Mouse (Mus musculus): ENCODE data around the gene Plekha1. TPM values are rescaled to one million over a fixed set of nuclear protein-coding genes. Genes with fewer than 3 reads are reported as not detected.

Gene Plekha1
- polyA plus RNA-seq, 1 experiment from 2014 or later, result 34.8 TPM

DNA sequence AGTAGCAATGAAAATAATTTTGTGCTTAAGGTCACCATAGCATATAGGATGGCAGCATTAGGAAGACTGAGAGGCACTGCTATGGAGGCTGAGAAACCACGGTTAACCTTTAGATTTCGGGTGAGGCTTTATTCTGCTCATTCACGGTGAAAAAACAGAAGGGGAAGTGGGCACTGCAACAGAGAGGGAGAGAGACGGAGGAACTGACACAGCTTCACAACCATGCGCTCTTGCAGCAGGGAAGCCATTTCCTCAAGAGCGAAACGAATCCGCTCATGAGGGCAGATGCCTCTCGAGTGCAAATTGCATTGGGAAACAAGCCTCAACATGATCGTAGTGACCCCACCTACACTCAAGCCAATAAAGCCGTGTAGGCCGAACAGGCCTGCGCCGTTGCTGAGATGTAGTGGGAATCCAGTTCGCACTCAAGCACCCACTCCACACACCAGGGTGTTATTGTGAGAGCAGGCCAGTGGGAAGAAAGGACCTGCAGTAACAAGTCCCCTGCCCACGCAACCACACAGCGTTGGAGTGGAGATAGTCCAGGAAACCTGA, 18.3 kb upstream of the Plekha1 start:
- ATAC-seq (replicated peaks; ENCODE audit: low FRiP score, low TSS enrichment, low read depth), result no peak
- Histone ChIP-seq H3K9me3 (ENCODE audit: control insufficient read depth, low read length) (no peaks in the 10 kb centered on the region), H3K4me3 (ENCODE audit: low read depth, low read length) (no peak overlapping the region), H3K36me3 (ENCODE audit: control insufficient read depth, insufficient read depth, low read length) (no peaks in the 10 kb centered on the region), H3K4me2 (ENCODE audit: low read length) (no peak overlapping the region), H3K9ac (ENCODE audit: low read length) (no peak overlapping the region), H3K27ac (ENCODE audit: low read depth) (no peak overlapping the region), H3K27me3 (replicated peaks; ENCODE audit: control insufficient read depth, insufficient read depth, low read length) (no peaks in the 10 kb centered on the region), H3K4me1 (replicated peaks; ENCODE audit: control insufficient read depth, insufficient read depth, low read length) (no peaks in the 10 kb centered on the region)
- no peak for DNase-seq (ENCODE audit: low spot score)
- WGBS, result 88% methylated on average over 17 of the region's 17 CpGs

DNA sequence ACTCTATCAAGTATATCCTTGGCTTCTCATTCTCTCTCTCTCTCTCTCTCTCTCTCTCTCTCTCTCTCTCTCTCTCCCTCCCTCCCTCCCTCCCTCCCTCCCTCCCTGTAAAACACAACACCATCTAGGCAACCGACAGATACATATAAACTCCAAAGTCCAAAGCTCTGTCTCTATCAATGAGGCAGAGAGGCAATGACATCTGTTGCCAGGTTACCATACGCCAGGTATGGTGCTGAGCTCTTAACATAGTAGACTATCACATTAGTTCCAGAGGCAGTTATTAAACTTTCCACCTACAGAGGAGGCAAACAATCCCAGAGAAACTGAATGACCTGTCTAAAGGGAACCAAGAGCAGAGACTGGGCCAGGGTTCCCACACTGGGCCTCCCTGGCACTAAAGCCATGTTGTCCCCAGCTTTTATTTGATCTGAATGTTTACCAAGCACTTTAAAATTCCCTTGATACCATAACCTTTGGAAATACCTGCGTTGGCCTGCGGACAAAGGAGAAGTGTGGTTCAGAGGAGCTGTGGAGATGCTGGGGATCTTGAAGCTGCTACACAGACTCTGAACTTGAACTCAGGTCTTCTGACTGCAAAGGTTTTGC, 10.8 kb upstream of the Plekha1 start:
- Histone ChIP-seq H3K4me2 (ENCODE audit: low read length) (no peak overlapping the region), H3K9ac (ENCODE audit: low read length) (no peak overlapping the region), H3K4me1 (replicated peaks; ENCODE audit: control insufficient read depth, insufficient read depth, low read length) (no peaks in the 10 kb centered on the region), H3K4me3 (ENCODE audit: low read depth, low read length) (no peak overlapping the region), H3K27me3 (replicated peaks; ENCODE audit: control insufficient read depth, insufficient read depth, low read length) (no peaks in the 10 kb centered on the region), H3K36me3 (ENCODE audit: control insufficient read depth, insufficient read depth, low read length) (no peaks in the 10 kb centered on the region), H3K27ac (ENCODE audit: low read depth) (no peak overlapping the region), H3K9me3 (ENCODE audit: control insufficient read depth, low read length) (no peaks in the 10 kb centered on the region)
- DNase-seq (ENCODE audit: low spot score) (no peak), ATAC-seq (replicated peaks; ENCODE audit: low FRiP score, low TSS enrichment, low read depth) (no peak)
- 61% methylated on average over 4 of the region's 4 CpGs for WGBS

DNA sequence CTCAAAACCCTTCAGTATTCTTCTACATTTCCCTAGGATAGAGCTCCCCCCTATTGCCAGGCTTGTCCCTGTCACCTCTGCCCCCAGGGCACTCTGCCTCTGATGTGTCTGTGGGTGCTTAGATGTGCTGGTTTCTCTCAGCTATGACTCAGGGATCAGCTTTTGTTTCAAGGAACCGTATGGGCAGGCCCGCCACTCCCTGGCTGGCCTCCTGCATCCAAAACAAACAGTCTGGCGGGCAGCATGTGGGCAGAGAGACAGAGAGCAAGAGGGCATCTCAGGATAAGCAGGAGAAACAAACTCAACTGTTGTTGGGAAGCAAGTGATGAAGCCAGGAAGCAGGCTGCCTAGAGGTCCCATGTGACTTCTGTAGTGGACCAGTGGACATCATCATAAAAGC, 9.9 kb upstream of the Plekha1 start:
- Histone ChIP-seq H3K27ac (ENCODE audit: low read depth) (no peak overlapping the region), H3K4me1 (replicated peaks; ENCODE audit: control insufficient read depth, insufficient read depth, low read length) (no peaks in the 10 kb centered on the region), H3K9me3 (ENCODE audit: control insufficient read depth, low read length) (no peaks in the 10 kb centered on the region), H3K4me2 (ENCODE audit: low read length) (no peak overlapping the region), H3K4me3 (ENCODE audit: low read depth, low read length) (no peak overlapping the region), H3K9ac (ENCODE audit: low read length) (no peak overlapping the region), H3K27me3 (replicated peaks; ENCODE audit: control insufficient read depth, insufficient read depth, low read length) (no peaks in the 10 kb centered on the region), H3K36me3 (ENCODE audit: control insufficient read depth, insufficient read depth, low read length) (no peaks in the 10 kb centered on the region)
- ATAC-seq (replicated peaks; ENCODE audit: low FRiP score, low TSS enrichment, low read depth) (no peak), DNase-seq (ENCODE audit: low spot score) (no peak)
- WGBS, result 46% methylated on average over 3 of the region's 3 CpGs

DNA sequence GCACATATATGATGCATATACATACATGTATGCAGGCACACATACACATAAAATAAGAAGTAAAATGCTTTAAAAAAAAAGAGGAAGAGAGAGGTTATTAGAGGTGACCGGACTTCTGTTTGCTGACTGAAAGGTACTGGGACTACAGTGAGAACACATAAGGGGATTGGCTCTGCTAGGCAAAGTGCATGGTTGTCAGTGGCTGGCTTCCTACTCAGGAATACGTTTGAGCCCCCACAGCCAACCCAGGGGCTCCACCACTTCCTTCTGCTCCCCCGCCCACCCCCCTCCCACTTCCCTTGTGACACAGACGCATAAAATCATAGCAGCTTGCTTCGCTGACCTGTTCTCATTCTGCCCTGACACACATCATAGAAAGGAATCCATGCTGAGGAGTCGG, 7.6 kb upstream of the Plekha1 start:
- Histone ChIP-seq H3K4me1 (replicated peaks; ENCODE audit: control insufficient read depth, insufficient read depth, low read length) (peaks cover 8% of the 10 kb centered on the region), H3K9me3 (ENCODE audit: control insufficient read depth, low read length) (no peaks in the 10 kb centered on the region), H3K4me3 (ENCODE audit: low read depth, low read length) (no peak overlapping the region), H3K9ac (ENCODE audit: low read length) (no peak overlapping the region), H3K27ac (ENCODE audit: low read depth) (no peak overlapping the region), H3K4me2 (ENCODE audit: low read length) (no peak overlapping the region), H3K27me3 (replicated peaks; ENCODE audit: control insufficient read depth, insufficient read depth, low read length) (no peaks in the 10 kb centered on the region), H3K36me3 (ENCODE audit: control insufficient read depth, insufficient read depth, low read length) (no peaks in the 10 kb centered on the region)
- no peak for DNase-seq (ENCODE audit: low spot score)
- ATAC-seq (replicated peaks; ENCODE audit: low FRiP score, low TSS enrichment, low read depth), result no peak
- 66% methylated on average over 6 of the region's 6 CpGs for WGBS

DNA sequence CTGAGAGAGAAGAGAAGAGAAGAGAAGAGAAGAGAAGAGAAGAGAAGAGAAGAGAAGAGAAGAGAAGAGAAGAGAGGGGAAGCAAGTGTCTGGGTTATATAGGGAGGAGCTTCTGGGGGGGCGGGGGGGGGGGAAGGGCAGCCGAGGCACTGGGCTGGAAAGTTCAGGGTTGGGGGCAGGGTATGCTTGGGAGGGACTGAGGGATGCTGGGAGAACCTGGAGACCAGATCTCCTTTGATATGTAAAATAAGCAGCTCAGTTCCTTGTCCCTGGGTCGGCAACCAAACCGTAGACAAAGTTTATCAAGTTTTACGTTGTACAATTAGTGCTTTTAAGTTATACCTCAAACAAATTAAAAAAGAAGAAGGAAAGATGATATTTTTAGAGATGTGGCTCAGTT, 5.6 kb upstream of the Plekha1 start:
- peaks cover 8% of the 10 kb centered on the region for H3K4me1 ChIP-seq (replicated peaks; ENCODE audit: control insufficient read depth, insufficient read depth, low read length)
- H3K36me3 ChIP-seq (ENCODE audit: control insufficient read depth, insufficient read depth, low read length), result no peaks in the 10 kb centered on the region
- no peaks in the 10 kb centered on the region for H3K9me3 ChIP-seq (ENCODE audit: control insufficient read depth, low read length)
- no peak overlapping the region for H3K4me2 ChIP-seq (ENCODE audit: low read length)
- DNase-seq (ENCODE audit: low spot score) (no peak), ATAC-seq (replicated peaks; ENCODE audit: low FRiP score, low TSS enrichment, low read depth) (no peak)
- H3K27me3 ChIP-seq (replicated peaks; ENCODE audit: control insufficient read depth, insufficient read depth, low read length), result no peaks in the 10 kb centered on the region
- no peak overlapping the region for H3K9ac ChIP-seq (ENCODE audit: low read length)
- no peak overlapping the region for H3K27ac ChIP-seq (ENCODE audit: low read depth)
- no peak overlapping the region for H3K4me3 ChIP-seq (ENCODE audit: low read depth, low read length)
- WGBS, result 45% methylated on average over 5 of the region's 5 CpGs

DNA sequence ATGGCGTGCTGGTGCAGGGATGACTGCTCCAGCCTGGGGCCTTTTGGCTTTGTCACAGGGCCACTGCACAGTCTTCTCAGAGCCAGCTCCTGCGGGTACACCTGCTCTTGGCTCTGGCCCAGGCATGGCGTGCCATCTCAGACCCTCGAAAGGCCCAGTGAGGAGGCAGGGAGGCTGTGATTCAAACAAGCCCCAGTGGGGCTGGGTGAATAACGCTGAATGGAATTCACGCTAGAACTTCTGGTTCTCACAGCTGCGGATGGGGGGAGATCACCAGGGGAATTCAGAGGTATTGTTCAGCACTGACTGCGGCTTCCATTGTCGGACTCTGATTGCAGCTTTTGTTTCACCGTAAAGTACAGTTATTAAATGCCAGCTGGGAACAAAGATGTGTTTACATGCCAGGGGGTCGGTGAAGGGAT, 4.8 kb upstream of the Plekha1 start:
- WGBS, result 53% methylated on average over 11 of the region's 11 CpGs

DNA sequence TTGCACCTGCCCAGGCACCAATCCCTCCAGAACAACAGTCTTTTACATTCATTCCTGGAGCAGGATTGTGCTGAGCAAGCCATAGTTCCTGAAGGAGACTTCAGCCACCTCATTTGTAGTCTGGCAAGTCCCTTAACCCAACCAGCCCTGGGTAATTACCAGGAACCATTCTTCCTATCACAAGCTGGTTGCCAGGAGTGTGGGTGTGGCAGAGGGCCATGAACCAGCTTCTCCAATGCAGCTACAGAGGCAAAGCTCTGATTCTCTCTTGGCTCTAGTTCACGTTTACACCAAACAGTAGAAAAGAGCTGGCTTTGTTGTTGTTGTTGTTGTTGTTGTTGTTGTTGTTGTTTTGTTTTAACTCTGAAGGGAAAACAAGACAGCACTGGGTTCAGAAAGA, 3.1 kb upstream of the Plekha1 start:
- H3K36me3 ChIP-seq (ENCODE audit: control insufficient read depth, insufficient read depth, low read length), result no peaks in the 10 kb centered on the region
- H3K27ac ChIP-seq (ENCODE audit: low read depth), result no peak overlapping the region
- no peak for DNase-seq (ENCODE audit: low spot score)
- ATAC-seq (replicated peaks; ENCODE audit: low FRiP score, low TSS enrichment, low read depth), result no peak
- no peak overlapping the region for H3K4me3 ChIP-seq (ENCODE audit: low read depth, low read length)
- H3K27me3 ChIP-seq (replicated peaks; ENCODE audit: control insufficient read depth, insufficient read depth, low read length), result no peaks in the 10 kb centered on the region
- WGBS, result 44% methylated on average over 1 of the region's 1 CpGs
- H3K4me1 ChIP-seq (replicated peaks; ENCODE audit: control insufficient read depth, insufficient read depth, low read length), result peaks cover 12% of the 10 kb centered on the region
- H3K4me2 ChIP-seq (ENCODE audit: low read length), result no peak overlapping the region
- no peak overlapping the region for H3K9ac ChIP-seq (ENCODE audit: low read length)
- H3K9me3 ChIP-seq (ENCODE audit: control insufficient read depth, low read length), result no peaks in the 10 kb centered on the region

More for the DNA sequence above, 4.8 kb upstream of the Plekha1 start:
- Histone ChIP-seq H3K9ac (ENCODE audit: low read length) (no peak overlapping the region), H3K36me3 (ENCODE audit: control insufficient read depth, insufficient read depth, low read length) (no peaks in the 10 kb centered on the region), H3K27me3 (replicated peaks; ENCODE audit: control insufficient read depth, insufficient read depth, low read length) (no peaks in the 10 kb centered on the region), H3K4me1 (replicated peaks; ENCODE audit: control insufficient read depth, insufficient read depth, low read length) (peaks cover 8% of the 10 kb centered on the region), H3K4me3 (ENCODE audit: low read depth, low read length) (no peak overlapping the region), H3K27ac (ENCODE audit: low read depth) (no peak overlapping the region), H3K9me3 (ENCODE audit: control insufficient read depth, low read length) (no peaks in the 10 kb centered on the region), H3K4me2 (ENCODE audit: low read length) (no peak overlapping the region)
- no peak for ATAC-seq (replicated peaks; ENCODE audit: low FRiP score, low TSS enrichment, low read depth)
- no peak for DNase-seq (ENCODE audit: low spot score)

DNA sequence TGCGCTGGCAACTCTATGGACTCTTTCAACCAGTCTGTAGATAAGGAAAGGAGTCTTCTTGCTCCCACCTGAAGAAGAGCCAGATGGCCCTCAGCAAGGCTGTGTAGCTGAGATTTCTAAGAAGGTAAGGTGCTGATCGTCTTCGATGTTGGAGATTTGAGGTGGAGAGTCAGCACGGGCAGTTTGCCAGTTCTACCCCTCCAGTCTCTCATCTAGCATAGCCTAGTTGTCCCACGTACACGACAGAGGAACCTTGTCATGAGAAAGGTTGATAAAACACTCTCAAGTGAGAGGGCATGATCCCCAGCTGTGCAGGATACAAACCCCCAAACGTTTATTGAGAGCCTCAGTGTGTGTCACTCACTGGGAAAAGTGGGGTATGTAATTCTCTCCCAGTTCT, 845 bp upstream of the Plekha1 start:
- Histone ChIP-seq H3K9me3 (ENCODE audit: control insufficient read depth, low read length) (no peaks in the 10 kb centered on the region), H3K4me2 (ENCODE audit: low read length) (no peak overlapping the region), H3K27ac (ENCODE audit: low read depth) (no peak overlapping the region), H3K4me3 (ENCODE audit: low read depth, low read length) (no peak overlapping the region), H3K4me1 (replicated peaks; ENCODE audit: control insufficient read depth, insufficient read depth, low read length) (peaks cover 13% of the 10 kb centered on the region), H3K9ac (ENCODE audit: low read length) (no peak overlapping the region), H3K27me3 (replicated peaks; ENCODE audit: control insufficient read depth, insufficient read depth, low read length) (no peaks in the 10 kb centered on the region), H3K36me3 (ENCODE audit: control insufficient read depth, insufficient read depth, low read length) (no peaks in the 10 kb centered on the region)
- ATAC-seq (replicated peaks; ENCODE audit: low FRiP score, low TSS enrichment, low read depth) (no peak), DNase-seq (ENCODE audit: low spot score) (no peak)
- 79% methylated on average over 7 of the region's 7 CpGs for WGBS

DNA sequence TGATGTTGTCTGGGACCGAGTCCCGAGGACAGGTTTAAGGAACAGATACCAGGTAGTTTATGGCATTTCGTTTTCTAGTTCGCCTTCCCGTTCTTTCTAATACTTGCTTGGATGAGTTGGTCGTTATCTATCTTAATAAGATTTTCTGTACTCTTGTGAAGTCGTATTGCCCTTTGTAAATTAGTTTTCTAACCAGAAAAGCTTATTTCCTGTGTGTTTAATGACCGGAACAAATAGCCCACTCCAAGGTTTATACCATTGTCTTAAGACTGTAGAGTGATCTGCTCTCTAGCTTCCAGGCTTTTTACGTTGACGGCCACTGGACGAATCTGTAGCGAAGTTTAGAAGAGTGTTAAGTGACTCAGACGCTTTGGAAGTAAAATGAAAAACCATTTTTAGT, 1.1 kb downstream of the Plekha1 start:
- Histone ChIP-seq H3K4me3 (ENCODE audit: low read depth, low read length) (peak overlapping the region; percentile 88), H3K9ac (ENCODE audit: low read length) (peak overlapping the region; percentile 79), H3K9me3 (ENCODE audit: control insufficient read depth, low read length) (no peaks in the 10 kb centered on the region), H3K4me2 (ENCODE audit: low read length) (peak overlapping the region; percentile 66), H3K4me1 (replicated peaks; ENCODE audit: control insufficient read depth, insufficient read depth, low read length) (peaks cover 6% of the 10 kb centered on the region), H3K27me3 (replicated peaks; ENCODE audit: control insufficient read depth, insufficient read depth, low read length) (no peaks in the 10 kb centered on the region), H3K27ac (ENCODE audit: low read depth) (peak overlapping the region; percentile 65; the same call in 1 of the 2 replicates), H3K36me3 (ENCODE audit: control insufficient read depth, insufficient read depth, low read length) (no peaks in the 10 kb centered on the region)
- 3% methylated on average over 13 of the region's 13 CpGs for WGBS
- no peak for ATAC-seq (replicated peaks; ENCODE audit: low FRiP score, low TSS enrichment, low read depth)
- DNase-seq (ENCODE audit: low spot score), result no peak
